Mouse (Mus musculus): Measurements from ENCODE around the gene Olfr221.

GRCm38 (mm10) chr14:52008321-52009203, 33.7 kb downstream of the Olfr221 start:
- TF ChIP-seq POLR2A (IDR thresholded peaks at IDR 0.05; ENCODE audit: low read depth, low read length): no peak
- peak; percentile 99 for TF ChIP-seq CTCF (IDR thresholded peaks at IDR 0.05; ENCODE audit: borderline replicate concordance, insufficient read depth, low read length)

Data from embryonic fibroblast, embryonic 13.5 days (primary cell).